Mouse (Mus musculus) heart, adult 10 weeks (tissue): ENCODE measurements around the gene Cyp2c40. TPM values are rescaled to one million over a fixed set of nuclear protein-coding genes. Genes with fewer than 3 reads are reported as not detected.

ENCODE experiments used
- polyA plus RNA-seq: library from polyadenylated mRNA; stranded (reverse); fragments of 350-450 nt; fragmentation: Illumina TruSeq; extraction: RNeasy Lipid Tissue Mini Kit (QIAGEN cat#74804); gene quantifications from one replicate; pipeline ENCODE4 v1.2.3, GENCODE M21; 2014; ENCODE audit warnings: low read depth, low replicate concordance

The Cyp2c40 gene
- polyA plus RNA-seq: 0.63 TPM

DNA sequence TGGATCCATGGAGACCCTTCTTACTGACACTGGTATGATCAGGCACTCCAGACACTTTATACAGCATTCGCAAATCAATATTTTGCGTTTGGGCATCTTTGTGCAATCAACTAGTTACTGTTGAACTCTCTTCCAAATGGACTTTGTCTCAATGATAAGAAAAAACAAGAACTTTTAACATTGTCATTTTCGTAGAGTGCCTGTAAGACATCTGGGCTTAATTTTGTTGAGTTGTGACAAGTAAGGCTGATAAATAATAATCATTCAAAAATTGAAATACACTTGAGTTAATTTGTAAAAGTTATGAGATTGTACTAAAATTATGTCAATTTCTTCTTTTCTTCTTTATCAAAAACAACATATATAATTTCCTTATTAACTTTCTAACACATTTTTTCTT lies at the start of gene Cyp2c40:
Cyp2c40 (minus strand) TSS at position 101 of the 400 bp plus-strand sequence.

DNA sequence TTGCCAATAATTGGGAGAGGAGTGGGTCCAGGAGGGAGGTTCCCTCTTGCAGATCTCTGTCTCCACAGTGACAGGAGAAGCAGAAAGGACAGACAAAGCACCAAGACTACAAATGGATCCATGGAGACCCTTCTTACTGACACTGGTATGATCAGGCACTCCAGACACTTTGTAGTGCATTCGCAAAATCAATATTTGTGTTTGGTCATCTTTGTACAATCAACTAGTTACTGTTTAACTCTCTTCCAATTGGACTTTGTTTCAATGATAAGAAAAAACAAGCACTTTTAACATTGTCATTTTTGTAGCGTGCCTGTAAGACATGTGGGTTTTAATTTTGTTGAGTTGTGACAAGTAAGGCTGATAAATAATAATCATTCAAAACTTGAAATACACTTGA lies 71.7 kb downstream of the Cyp2c40 start, which contains the start of gene Cyp2c68:
Cyp2c68 (minus strand) TSS at position 135 of the 400 bp plus-strand sequence.

Other genes with a start within 250 kb of the Cyp2c40 start
- gene Cyp2c67, start 163.8 kb downstream of the Cyp2c40 start, polyA plus RNA-seq: not detected
- 0.37 TPM for gene Cyp2c68, start 71.8 kb downstream of the Cyp2c40 start, polyA plus RNA-seq
- gene Cyp2c69, start 74.0 kb upstream of the Cyp2c40 start, polyA plus RNA-seq: 0.68 TPM
- 1.0 TPM for gene Cyp2c37, start 179.6 kb upstream of the Cyp2c40 start, polyA plus RNA-seq